Mouse (Mus musculus): Measurements from ENCODE around the gene Rfx8.

The Rfx8 gene

DNA sequence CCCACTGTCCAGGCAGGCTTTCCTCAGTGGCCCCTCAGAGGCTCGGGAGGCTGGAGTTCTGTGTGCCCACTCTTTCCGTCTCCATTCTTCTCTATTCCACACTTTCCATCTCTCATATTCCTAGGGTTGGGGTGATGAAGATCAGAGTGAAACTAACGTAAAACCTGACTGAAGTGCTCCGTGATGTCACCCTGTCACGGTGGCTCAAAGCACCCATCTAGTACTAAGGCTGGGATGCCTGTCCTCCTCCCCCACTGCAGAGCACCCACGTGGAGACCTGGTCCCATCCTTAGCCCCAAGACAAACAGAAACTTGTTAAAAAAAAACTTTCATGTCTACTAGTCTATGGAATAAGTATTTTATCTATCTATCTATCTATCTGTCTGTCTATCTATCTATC is 14.1 kb upstream of the Rfx8 start:
- no peak for DNase-seq (ENCODE audit: low read depth)

DNA sequence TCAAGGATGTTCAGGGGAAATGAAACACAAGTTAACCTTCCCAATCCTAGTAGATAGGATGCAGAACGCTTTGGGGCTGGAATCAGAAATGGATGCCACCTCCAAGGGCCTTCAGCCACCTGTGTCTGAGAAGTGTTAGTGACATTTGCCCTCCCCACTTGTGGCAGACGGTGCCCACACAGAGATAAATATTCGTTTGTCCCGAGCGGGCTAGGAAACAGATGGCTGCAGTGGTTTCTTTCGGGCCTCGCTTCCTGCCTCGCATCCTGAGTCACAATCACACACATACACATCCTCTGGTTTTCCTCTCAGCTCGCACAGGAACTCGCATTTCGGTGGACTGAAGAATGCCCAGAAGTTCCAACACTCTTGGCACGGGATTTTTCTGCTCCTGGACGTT is 13.5 kb upstream of the Rfx8 start:
- no peak for DNase-seq (ENCODE audit: low read depth)

DNA sequence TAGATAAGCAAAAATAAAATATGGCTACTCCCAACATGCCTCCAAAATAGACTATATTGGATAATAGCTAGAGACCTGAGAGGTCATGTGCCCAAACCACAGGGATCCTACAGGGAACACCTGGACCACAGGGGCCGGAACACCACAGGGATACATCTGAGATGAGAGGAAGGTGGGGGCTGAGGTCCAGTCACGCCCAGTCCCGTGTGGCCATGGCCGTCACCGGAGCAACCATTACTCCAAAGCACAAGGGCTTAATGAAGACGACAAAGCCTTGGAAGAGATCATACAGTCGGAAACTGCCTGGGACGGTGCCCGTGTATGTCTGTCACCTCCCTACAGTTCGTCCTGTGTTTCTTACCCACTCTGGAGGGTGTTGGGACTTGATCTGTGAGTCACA is 13.1 kb upstream of the Rfx8 start:
- DNase-seq (ENCODE audit: low read depth) = no peak

DNA sequence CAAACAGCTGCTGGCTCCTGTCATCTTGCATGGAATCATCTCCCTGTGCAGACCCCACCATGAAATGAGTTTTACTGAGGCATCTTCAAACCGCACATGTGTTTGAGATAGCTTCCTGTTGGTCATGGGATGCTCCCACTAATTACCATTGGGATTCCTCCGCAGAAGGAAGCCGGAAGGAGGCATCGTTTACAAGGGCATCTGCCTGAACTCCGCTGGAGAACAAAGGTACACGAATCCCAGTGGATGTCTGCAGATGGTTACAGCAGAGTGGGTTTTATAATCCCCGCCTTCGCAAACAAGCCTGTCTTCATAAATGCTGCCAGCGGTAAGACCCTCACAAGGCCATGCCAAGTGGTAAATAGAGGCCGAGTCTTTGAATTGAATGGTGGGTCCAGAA is 11.3 kb upstream of the Rfx8 start:
- no peak for DNase-seq (ENCODE audit: low read depth)

DNA sequence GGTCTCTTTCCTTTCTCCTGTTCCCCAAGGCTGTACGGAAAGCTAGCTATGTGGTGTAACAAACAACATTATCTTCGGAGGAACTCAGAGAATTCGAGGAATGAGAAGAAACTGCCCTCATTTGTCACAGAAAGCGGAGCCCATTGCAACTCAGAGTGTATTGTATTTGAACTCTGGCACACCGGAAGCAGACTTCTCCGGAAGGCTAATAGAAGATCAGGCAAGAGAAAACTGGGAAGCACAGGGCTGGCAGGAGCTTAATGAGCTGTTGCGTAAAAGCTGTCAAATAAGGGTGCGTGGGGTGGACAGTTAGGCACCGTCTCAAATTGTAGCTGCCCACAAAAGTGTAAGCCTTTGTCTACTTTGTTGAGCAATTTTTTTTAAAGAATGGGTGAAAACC is 10.7 kb upstream of the Rfx8 start:
- no peak for DNase-seq (ENCODE audit: low read depth)

DNA sequence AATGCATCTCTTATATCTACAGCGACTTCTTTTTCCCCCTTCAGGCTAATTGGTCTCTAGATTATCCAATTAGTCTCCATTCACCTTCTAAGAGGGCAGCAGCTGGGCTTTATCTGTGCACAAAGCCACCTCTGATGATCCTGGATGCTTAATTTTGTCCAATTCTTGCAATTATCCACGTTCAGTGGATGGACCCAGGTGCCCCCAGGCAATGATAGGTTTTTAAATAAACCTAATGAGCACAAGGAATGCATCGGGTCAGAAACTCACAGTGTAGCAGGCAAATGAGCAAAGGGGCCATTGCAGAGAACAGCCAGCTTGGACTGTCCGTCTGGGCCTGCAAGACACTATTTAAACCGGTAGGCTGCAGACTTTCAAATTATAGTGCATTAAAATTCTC is 10.1 kb upstream of the Rfx8 start:
- no peak for DNase-seq (ENCODE audit: low read depth)

DNA sequence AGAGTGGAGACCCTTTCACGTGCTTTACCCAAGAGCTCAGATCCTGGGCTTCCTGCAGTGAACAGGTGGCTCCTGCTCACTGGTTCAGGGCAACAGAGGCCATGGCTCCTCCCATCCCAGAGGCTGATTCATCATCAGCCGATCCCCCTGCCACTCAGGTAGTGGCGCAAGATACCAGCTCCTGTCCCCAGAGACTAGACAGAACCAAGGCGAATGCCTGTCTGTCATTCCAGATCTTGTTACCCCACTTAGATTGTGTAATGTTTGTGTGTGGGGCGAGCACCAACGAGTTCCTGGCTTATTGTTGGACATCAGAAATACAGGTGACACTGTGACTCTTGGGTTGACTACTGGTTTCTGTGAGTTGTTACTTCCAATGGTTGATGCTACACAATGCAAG is 9.1 kb upstream of the Rfx8 start:
- no peak for DNase-seq (ENCODE audit: low read depth)

DNA sequence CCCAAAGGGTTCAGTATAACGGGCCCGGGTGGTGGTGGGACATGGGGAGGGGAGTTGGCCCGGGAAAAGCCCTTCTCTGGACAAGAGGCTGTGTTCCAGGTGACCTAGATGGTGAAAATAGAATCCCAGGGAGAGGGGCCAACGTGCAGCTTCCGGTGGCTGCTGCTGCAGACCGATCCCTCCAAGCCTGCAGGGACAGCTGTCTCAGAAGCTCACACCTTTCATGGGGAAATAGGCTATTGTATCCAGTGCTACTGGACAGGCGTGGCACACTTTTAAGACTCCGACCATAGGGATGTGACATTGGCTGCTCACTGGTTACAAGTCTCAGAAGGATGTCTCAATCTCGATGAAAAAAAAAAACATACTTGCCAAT is 542 bp upstream of the Rfx8 start:
- no peak for DNase-seq (ENCODE audit: low read depth)

DNA sequence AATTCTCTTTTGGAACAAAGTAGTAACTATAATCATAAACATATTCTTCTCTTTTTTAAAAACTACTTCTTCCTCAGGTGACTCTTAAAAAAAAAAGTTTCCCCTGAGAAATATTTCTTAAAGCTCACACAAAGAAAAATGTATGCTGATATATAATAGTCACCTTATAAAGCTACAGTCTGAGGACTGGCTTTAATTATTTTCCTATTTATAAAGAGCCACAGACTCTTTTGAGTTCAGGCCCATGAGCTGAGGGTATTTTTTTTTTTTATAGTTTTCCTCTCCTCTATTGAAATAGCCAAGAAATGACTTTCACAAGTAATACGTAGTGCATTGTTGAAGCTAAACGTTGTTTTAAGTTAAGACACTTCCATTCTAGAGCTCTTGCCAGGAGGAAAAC is 611 bp downstream of the Rfx8 start:
- DNase-seq (ENCODE audit: low read depth) = no peak

DNA sequence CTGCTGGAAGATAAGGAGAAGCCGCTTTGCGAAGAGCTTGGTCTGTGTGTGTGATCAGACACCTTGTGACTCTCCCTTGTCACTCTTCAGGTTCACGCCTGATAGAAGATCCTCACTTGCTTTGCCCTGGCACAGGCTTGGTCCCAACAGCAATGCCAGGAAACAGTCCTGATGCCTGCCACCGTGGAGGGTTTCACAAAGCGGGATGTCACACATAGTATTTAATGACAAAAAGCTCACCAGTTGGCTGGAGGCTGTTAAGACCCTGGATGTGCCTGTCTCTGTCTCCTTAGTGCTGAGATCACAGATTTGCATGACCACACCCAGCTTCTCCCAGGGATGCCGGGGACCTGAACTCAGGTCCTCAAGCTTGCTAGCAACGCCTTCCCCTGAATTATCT is 5.2 kb downstream of the Rfx8 start:
- no peak for DNase-seq (ENCODE audit: low read depth)

DNA sequence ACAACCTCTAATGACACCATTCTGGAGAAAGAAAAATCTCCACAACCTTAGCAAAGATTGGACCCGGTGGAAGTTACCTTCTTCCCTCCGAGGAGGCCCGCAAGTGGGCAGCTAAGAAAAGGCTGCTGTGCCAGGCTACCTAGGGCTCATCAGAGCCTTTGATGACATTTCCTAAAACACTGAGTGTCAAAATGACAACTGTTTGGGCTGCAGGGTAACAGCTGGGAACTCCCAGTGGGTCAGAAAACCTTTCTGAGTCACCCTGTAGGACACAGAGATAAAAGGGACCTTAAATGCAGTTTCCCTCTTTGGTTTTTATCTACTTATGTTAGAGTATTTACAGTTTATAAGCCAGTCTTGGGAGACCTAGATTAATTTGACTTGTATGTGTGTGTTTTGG is 6.1 kb downstream of the Rfx8 start:
- no peak for DNase-seq (ENCODE audit: low read depth)

DNA sequence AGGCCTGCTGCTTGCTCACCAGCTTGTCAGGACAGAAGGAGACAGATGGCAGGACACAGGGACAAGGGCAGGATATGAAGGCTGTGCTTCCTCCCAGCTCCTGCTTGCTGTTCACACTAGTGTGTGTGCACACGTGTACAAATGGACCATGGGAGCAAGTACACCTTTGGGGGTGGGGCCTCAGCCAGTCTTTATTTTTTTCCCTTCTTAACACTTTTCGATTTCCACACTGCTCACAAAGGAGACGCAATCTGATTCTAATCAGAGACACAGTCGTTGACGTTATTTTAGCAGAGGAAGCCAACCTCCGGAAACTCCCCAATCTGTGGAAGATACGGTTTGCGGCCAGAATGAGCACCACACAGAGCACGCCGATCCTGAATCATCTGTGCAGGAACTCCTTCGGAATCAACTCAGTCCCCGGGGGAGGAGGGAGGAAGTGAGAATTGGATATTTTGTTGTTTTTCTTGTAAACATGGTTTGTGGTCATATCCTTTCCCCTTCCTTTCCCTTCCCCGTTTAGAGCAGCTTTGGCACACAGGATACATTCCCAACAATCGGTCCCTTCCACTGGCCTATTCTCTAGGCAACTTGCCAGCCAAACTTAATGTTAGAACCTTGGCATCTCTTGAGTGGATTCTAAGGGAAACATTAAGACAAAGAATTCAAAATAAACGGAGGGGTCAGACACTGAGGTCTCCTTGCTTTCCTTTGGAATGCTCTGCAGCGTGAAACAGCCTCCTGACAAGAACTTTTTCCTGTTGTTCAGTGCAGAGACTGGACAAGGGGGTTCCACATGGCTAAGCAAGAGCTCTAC is 6.7 kb downstream of the Rfx8 start:
- peak; percentile 90 for DNase-seq (ENCODE audit: low read depth)

DNA sequence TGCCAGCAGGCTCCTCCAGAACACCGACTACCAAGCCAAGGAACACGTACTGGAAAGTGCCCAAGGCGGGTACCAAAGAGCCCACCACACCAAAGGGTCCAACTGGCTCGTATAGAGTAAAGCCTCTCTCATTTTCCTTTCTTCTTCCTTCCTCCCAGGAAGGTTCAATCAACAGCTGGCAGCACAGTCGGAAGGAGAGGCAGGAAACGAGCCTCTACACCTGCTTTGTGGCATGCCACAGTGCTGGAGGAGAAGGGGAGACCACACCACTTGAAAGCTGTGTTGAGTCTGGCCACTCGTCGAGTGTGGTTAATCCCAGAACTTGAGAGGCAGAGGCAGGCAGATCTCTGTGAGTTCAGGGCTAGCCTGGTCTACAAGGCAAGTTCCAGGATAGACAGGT is 7.5 kb downstream of the Rfx8 start:
- DNase-seq (ENCODE audit: low read depth) = no peak

DNA sequence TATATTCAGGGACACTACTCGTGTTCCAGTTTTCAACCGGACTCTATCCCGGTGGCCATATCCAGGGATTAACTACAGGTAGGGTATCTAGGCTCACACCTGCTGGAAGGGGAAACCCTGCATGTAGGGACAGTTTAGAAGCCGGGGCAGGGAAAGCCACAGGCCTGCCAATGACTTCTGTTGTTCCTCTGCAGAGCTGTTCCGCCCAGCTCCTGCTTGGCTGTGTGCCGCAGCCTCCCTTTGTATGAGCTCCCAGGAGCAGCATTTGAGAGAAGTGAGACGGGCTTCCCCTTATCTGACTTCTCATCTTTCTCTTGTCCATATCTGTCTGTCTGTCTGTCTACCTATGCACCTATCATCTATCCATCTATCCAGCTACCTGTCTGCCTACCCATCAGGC is 8.5 kb downstream of the Rfx8 start:
- no peak for DNase-seq (ENCODE audit: low read depth)

DNA sequence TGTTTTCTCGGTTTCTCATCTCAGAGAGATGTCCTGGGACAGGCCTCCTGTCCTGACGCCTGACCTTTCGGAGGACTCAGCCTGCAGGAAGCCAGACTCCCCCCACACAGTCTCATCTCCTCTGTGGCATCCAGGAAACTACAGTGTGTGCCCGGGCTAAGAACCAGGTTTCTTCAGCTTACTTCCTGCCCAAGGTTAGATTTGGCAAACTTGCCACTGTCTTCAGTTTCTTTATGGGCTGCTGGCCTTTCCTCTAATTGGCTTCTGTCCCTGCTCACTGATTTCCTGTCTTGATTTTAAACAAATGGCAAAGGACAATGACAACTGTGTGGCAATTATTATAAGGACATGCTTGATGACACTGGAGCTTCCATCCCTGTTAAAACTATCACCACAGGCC is 10.2 kb downstream of the Rfx8 start:
- no peak for DNase-seq (ENCODE audit: low read depth)

DNA sequence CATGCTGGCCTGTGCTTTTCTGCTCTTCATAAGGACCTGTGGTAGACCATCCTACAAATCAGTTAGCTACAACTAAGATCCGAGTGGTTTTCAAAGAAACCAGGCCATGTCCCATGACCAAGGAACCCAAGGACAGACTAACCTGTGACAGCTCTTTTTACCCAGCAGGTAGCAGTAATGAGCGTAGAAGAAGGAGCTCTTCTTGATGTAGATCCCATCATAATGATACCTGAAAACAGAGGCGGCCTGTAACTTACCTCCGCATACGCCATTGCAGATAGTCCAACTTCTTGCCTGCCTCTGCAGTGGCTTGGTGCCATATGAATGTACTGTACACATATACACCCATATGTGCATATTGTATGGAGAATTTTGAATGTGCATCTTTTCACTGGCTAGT is 10.8 kb downstream of the Rfx8 start:
- DNase-seq (ENCODE audit: low read depth) = no peak

DNA sequence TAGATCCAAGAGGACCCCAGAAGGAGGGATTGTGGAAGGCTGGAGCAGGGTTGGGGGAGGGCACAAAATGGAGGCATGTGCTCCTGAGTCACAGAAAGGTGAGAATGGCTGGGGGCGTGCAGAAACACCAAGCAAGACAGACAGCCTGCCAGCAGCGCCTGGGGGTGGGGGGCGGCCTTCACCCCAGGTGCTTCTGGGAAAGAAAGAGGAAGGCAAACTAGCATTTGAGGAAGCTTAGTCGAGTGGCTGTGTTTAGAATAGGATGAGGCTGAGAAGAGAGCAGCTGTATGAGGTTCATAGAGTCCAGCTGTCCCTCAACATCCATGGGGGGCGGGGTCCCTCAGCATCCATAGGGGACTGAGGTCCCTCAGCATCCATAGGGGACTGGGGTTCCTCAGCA is 12.0 kb downstream of the Rfx8 start:
- no peak for DNase-seq (ENCODE audit: low read depth)

DNA sequence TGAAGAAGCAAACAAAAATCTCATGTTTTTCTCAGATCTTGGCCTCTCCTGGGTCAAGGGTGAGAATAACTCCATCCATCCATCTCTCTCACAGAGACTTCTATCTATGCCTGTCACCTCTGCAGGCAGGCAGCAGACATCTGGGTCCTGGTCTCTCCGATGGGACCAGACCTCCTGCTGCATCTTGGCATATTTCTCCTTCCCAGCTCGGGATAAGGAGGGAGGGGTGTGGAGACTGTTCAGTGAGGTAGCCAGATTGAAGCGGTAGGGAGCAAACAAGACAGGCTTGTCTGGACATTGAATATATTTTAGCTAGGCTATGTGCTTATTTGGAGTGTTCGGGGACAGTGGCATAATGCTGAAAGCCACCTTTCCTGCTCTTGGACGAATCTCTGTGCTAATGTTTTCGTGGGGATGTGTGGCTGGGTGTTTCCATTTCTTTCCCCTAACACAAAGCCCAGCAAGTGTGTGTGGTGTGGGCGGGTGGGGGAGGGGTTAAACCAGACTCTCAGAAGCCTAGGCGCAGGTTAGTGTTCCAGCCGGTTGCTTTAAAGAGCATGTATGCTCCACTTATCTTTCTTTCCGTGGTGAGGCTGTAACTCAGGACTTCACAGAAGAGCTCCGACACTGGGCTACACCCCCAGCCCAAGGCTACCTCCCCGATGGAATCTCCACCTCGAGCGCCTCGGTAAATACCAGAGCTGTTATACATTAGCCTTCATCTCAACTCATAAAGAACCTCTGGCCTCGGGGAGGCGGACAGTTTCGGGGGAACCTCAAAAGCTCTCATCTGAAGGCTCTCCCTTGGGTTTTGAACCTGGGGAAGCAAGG is 18.4 kb downstream of the Rfx8 start:
- DNase-seq (ENCODE audit: low read depth) = no peak

DNA sequence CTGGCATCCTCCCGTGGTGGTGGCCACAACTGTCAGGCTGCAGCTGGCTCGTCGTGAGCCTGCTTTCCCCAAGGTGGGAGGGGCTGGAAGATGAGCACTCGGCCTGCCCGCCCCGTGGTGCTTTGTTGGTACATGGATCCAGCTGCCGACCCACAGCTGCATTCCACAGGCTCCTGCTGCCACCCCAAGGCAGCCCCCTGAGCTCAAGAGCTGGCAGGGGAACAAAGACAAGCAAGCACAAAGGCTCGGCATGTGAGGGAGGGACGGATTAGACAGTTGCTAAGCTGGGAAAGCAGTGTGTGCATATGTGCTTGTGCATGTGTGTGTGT is 19.6 kb downstream of the Rfx8 start:
- peak; percentile 16 for DNase-seq (ENCODE audit: low read depth)

DNA sequence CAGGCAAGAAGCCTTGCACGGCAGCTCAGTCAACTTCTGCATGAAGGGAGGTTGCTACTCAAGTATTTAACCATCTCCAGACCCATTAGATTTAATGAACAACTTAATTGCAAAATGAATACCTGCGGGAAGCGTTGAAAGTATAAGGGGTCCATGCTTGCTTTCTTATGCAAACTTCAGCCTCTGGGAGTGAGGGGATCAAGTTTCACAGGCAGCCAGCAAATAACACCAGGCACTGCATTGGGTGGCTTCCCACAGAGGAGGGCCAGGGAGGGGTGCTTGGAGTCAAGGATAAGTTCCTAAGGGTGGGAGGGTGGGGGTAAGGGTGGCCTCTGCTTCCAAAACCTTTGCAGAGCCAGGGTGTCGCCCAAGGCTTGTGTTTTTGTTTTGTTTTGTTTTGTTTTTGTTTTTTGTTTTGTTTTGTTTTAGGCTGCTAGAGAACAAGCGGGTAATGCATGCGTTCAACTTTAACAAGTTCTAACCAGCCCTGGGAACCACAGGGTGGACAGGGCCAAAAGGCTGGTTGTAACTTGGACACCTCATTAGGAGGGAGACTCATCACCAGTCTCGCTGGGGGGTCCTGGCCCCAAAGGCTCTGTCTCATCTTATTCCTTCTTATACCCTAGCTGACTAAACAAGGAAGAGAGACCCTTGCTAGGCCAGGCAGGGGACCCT is 20.1 kb downstream of the Rfx8 start:
- no peak for DNase-seq (ENCODE audit: low read depth)

DNA sequence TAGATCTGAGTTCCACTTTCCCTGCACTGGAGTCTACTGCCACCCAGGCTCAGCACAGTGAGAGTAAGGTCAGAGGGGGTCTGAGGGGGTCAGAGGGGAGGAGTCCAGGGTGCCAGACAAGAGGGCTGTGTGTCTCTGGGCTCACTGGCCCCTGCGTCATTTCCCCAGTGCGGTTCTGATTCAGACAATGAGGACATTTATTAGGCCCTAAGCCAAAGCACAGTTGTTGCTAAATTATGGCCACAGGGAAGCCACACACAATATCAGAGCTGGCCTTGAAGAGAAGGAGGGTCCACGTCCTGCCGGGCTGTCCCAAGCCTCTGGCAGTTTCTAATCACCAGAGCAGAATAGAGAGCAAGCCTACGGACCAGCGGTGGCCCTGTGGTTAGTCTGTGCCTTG is 22.3 kb downstream of the Rfx8 start:
- DNase-seq (ENCODE audit: low read depth) = no peak

DNA sequence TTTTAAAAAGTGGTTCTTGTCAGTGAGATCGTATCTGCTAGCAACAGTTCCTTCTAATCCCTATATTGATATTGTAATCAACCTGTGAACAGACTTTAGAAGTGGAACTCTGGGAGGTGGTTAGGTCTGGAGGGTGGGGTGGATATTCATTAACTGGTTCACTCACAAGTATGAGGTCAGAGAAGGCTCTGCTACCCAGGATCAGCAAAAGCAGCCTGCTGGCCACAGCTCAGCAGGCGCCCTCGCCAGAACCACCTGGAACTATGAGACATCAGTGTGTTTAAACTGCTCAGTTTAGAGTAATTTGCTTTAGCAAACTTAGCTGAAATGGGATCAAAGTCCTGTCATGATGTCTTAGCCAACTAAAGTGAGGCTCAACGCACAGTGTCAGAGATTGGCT is 25.6 kb downstream of the Rfx8 start:
- peak; percentile 24 for DNase-seq (ENCODE audit: low read depth)

DNA sequence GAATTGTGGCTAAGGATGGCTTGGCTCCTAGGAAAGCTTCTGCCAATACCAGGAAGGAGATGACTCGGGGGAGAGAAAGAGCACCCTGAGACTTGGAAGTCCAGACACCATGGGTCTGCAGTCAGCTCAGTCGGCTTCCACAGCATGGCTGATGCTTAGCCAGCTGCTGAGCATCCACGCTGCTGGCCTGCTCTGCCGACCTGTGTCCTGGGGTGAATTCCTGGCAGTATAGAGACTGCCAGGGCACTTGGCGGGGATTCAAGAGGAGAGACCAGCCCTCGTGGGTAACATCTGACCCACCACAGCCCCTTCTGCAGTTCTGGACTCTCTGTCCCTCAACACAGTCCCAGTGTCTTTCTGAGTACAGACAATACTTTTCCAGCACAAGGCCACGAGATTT is 26.0 kb downstream of the Rfx8 start:
- DNase-seq (ENCODE audit: low read depth) = no peak

All from NIH3T3 (cell line).